Mouse (Mus musculus) left cerebral cortex, postnatal 36 days (tissue): ENCODE measurements around the gene Olfr1444. TPM values are rescaled to one million over a fixed set of nuclear protein-coding genes. Genes with fewer than 3 reads are reported as not detected.

Experiments
- DNase-seq, 2 experiments: peaks; one replicate each; pipeline ENCODE4 v3.0.0; 2021 to 2022; ENCODE audit warnings: low spot score in 2 of 2, mixed read lengths in 1 of 2
- intact Hi-C: fragments of 180-260 bp; cut with DNase I; formaldehyde crosslinking; loops from one replicate; pipeline ENCODE4 v1.15.1; 2025
- total RNA-seq, 2 experiments: library from RNA; stranded (reverse); gene quantifications; 2 replicates each; pipeline ENCODE4 v1.2.3; 2021

The Olfr1444 gene
- total RNA-seq: not detected

GRCm38 (mm10) chr19:12856983-12857382, at the start of gene Olfr1444:
Gene Olfr1444, plus strand, starts transcription at chr19:12857283.
- no peak for DNase-seq
- intact Hi-C loops: no loop called here

DNA sequence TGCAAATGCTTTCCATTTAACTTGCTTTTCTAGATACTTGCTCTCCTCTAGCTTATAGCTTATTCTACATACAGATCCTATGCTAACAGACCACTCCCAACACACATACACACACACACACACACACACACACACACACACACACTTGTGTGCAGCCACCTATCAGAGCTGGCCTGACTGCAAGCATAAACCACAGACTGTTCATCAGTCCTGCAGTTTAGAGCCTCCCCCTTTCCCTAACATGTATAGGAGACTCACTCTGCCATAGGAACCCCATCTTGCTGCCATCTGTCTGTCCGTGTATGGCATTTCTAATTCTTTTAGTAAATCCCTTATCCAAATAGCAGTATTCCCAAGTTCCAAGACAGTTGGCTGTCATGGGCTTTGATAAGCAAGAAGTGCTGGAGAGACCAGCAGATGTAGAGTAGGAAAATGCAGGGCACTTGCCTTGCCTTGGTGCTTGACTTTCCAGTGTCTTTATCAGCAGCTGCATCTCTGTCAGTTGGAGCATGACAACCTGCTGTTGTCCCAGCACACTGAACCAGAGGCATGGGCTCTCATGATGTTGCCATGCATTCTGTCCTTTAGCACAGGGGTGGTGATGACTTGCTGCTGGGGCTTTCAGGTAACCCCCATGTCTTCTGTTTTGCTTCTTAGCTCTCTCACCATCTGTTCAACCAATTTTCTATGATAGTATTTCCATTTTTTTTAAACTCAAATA, 44.3 kb upstream of the Olfr1444 start:
- intact Hi-C loops: no loop called here
- no peak for DNase-seq

DNA sequence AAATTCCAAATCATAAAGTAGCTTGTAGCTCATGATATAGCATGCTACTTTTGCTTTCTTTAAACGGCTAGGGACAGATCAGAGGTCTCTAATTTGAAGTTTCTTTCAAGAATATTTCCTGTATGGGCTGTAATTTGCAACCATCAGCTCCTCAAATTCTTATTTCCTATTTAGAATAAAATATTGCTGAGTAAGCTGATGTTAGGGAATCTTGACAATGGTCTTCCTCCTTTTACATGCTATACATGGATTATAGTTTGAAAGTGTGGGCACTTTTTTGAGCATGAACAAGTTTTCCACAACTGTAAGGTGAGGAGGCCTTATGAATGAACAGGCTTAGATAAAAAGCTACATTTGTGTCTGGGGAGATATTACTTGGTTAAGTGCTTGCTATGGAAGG, 43.2 kb upstream of the Olfr1444 start:
- no peak for DNase-seq
- intact Hi-C loops: no loop called here

GRCm38 (mm10) chr19:12818507-12818906, 38.6 kb upstream of the Olfr1444 start:
- no peak for DNase-seq
- intact Hi-C loops: no loop called here

- intact Hi-C loops: loop anchor here (1.0 kb wide), 1 partner anchor 302 kb away; no protein-coding TSS in a partner anchor
- DNase-seq: no peak
Observed at GRCm38 (mm10) chr19:12820383-12820782, 36.7 kb upstream of the Olfr1444 start.

GRCm38 (mm10) chr19:12824549-12824948, 32.5 kb upstream of the Olfr1444 start:
- intact Hi-C loops: no loop called here
- DNase-seq: no peak

DNA sequence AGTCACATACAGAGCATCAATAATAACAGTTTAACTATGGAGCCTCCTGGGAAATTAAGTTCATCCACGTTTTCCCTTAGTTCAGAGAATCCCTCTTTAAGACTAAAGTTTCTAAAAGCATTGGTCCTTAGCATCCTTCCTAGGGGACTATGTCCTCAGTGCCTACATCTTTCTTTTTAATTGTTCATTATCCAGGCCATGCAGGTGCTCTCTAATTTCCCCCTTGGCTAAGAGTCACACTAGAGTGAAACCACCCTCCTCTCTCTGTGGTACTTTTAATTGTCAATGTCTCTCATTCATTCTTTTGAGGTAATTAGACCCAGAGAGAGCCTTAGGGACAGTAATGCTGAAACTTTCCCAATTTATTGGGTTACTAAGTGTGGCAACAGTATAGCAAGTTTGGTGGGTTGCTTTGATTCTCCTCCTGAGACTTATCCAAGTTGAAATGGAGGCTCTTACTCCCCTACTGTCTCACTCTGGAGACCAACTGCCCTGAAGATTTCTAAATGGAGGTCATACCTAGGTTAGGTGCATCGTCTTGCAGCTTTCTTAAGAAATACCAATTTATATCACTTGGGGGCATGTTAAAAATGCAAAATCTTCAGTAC, 26.2 kb upstream of the Olfr1444 start:
- intact Hi-C loops: no loop called here
- DNase-seq: no peak

GRCm38 (mm10) chr19:12831559-12831958, 25.5 kb upstream of the Olfr1444 start:
- intact Hi-C loops: no loop called here
- DNase-seq: no peak

- intact Hi-C loops: no loop called here
- no peak for DNase-seq
Observed at GRCm38 (mm10) chr19:12833625-12834024, 23.5 kb upstream of the Olfr1444 start.

- intact Hi-C loops: no loop called here
- no peak for DNase-seq
Observed at GRCm38 (mm10) chr19:12838507-12838906, 18.6 kb upstream of the Olfr1444 start.

DNA sequence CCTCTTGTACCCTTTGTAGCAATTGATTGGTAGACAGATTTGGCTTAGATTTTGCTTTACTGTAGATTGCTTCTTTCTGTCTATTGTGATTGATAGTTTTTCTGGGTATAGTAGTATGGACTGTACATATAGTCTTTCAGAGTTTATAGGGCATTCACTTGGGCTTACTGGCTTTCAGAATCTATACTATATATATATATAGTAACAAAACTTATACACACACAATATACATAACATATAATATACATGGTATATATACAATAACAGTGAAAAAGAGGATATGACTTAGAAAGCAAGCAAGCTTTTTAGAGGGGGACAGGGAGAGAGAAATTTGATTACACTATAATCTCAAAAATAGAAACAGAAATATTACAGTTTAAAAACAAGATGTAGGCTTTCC, 10.7 kb upstream of the Olfr1444 start, which contains the start of gene Gm5244:
Gene Gm5244, plus strand, starts transcription at position 301 of the 400 bp plus-strand sequence.
- intact Hi-C loops: no loop called here
- DNase-seq: no peak

DNA sequence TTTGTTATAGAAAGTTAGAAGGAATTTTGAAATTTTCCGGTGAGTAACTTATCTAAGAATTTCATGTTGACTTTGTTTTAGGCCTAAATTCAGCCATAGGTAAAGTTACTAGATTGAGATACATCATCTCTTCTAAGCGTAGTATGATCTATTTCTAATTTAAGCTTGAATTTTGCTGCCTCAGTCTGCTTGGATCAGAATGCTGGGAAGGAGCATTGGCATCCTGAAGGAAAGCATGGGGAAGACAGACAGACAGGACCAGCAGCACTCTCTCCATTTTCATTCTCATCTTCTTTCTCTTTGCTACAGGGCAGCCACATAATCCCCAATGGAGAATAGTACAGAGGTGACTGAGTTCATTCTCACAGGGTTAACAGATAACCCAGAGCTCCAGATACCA, 26.5 kb downstream of the Olfr1444 start, which contains the start of gene Olfr1445:
Gene Olfr1445, plus strand, starts transcription at position 301 of the 400 bp plus-strand sequence.
- intact Hi-C loops: no loop called here
- no peak for DNase-seq

DNA sequence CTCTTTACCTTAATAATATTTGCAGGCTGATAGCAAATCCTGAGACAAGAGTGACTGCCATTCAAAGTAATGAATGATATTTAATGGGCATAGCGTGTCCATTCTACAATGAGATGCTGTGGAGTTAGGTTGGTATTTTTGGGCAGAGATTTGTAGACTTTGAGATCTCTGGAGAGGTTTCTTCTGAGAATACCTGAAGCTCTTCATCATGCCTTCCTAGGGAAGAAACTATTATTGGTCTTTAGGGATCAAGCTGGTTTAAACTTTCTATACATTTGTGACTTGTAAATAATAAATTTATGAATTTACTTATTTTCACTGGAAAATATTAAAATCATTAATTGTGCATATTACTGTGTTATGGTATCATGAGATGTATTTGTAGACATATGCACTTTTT, 36.3 kb downstream of the Olfr1444 start, which contains the start of gene Olfr1446:
Gene Olfr1446, minus strand, starts transcription at position 101 of the 400 bp plus-strand sequence.
- DNase-seq: no peak
- intact Hi-C loops: no loop called here

- intact Hi-C loops: no loop called here
- DNase-seq: no peak
Observed at GRCm38 (mm10) chr19:12903643-12904042, 46.6 kb downstream of the Olfr1444 start, which contains the start of gene Olfr1447. Gene Olfr1447, minus strand, starts transcription at chr19:12903743.

Other genes starting within 250 kb of the Olfr1444 start
- not detected for gene Glyat, start 224.0 kb upstream of the Olfr1444 start, total RNA-seq
- not detected for gene Olfr1442, start 186.8 kb upstream of the Olfr1444 start, total RNA-seq
- gene Olfr1443, start 179.2 kb upstream of the Olfr1444 start, total RNA-seq: not detected
- gene Keg1, start 161.5 kb upstream of the Olfr1444 start, total RNA-seq: not detected
- gene Cntf, start 91.7 kb upstream of the Olfr1444 start, total RNA-seq: 1 to 10 TPM; 2.6 to 3.9 TPM
- 10 to 100 TPM; 94.2 to 95.2 TPM for gene Zfp91, start 61.2 kb upstream of the Olfr1444 start, total RNA-seq
- gene Lpxn, start 61.1 kb upstream of the Olfr1444 start, total RNA-seq: 1 to 10 TPM; 1.2 to 1.6 TPM
- gene Gm5244, start 10.6 kb upstream of the Olfr1444 start, total RNA-seq: not detected
- gene Olfr1445, start 26.6 kb downstream of the Olfr1444 start, total RNA-seq: not detected
- not detected for gene Olfr1446, start 36.2 kb downstream of the Olfr1444 start, total RNA-seq
- not detected for gene Olfr1447, start 46.5 kb downstream of the Olfr1444 start, total RNA-seq
- gene Olfr1448, start 67.1 kb downstream of the Olfr1444 start, total RNA-seq: not detected
- not detected for gene Olfr1449, start 73.6 kb downstream of the Olfr1444 start, total RNA-seq
- gene Olfr1450, start 93.0 kb downstream of the Olfr1444 start, total RNA-seq: not detected
- gene Olfr1451, start 137.7 kb downstream of the Olfr1444 start, total RNA-seq: not detected
- gene Olfr1453, start 171.0 kb downstream of the Olfr1444 start, total RNA-seq: not detected
- gene Olfr1454, start 203.3 kb downstream of the Olfr1444 start, total RNA-seq: not detected
- not detected for gene Olfr1457, start 240.6 kb downstream of the Olfr1444 start, total RNA-seq
- gene Olfr1458, start 249.5 kb downstream of the Olfr1444 start, total RNA-seq: not detected